Mouse (Mus musculus) layer of hippocampus, adult 9-10 months (tissue): ENCODE data around the gene Gtf3a.

ENCODE experiments used
- DNase-seq: peaks from one replicate; pipeline ENCODE4 v3.0.0; 2022; ENCODE audit warnings: low spot score

Gtf3a gene

DNA sequence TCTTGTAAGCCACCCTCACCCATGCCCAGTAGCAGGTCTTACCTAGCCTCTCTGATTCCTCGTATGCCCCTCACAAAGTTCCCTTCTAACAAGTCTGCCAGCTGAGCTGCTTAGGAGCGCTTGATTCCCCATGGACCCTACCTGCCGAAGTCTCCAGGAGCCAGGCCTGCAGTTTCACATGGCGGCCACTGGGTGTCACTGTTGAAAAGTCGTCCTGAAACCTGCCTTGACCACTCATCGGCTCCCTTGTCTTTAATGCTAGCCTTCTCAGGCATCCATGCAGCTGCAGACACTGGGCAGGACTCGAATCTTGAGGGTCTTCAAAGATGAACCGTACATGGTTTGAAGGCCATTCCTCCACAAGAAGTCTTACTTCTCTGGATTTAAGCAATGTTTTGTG, 34.8 kb downstream of the Gtf3a start:
- DNase-seq, result no peak

DNA sequence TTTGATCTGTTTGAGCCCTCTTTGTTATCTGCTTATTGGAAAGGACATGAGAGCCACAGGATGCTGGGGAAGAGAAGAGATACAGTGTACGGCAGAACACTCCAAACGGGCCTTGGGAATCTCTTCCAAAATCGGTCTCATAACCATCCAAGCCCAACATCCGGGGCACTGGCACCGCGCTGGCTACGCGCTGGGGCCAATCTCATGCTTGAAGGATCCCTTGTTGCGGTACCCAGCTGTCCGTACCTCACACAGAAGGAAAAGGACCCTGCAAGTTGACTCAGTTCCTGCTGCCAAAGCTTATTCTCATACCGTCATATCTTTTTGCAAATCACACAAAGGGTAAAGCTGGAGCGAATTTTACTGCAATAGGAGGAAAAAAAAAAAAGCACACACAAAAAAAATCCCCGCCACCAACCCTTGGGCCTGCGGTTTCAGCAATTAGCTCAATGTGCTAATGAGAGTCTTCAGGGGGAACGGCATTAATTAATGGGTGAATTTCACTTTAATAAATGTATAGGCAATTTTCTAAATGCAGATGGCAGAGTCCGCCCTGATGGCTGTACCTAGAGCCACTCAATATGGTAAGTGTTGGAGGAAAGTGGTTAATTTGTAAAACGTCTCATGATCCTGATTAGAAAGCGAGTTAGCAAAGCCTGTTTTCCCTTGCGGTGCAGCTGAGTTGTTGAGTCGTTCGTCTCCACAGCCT, 37.4 kb downstream of the Gtf3a start:
- no peak for DNase-seq

DNA sequence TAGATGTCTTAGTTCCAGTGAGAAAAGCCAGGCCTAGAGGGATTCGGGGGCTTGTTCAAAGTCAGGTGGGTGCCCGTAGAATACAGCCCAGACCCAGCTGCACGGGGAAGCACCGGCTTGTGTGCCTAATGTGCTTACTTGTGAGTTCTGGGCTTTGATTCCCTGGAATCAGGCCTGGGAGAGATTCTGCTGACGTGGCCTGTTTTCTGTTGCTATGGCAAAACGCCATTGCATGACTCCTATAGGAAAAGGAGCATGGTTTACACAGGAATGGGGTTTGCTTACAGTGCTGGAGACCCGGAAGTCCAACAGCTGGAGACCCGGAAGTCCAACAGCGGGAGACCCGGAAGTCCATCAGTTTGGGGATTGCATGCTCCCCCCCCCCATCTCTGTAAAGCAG, 39.1 kb downstream of the Gtf3a start:
- no peak for DNase-seq

GRCm38 (mm10) chr5:146989051-146989450, 40.6 kb downstream of the Gtf3a start:
- DNase-seq, result no peak

DNA sequence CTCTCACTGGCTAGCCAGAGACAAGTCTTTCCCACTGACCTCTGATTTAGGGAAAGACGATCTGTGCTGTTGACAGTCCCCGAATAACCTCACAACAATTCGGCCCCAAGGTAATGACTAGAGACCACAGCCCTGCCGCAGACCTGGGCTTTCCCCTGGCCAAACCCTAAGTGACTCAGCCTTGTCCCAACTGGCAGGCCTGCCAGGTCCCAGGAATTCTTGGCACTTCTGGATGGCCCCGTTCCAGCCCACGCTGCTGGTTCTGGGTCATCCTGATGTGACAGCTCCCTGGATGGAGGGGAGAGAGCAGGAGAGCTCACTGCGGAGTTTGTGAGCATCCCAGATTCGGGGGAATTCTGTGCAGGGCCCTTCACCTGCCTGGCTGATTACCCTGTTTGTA, 45.1 kb downstream of the Gtf3a start:
- no peak for DNase-seq

GRCm38 (mm10) chr5:146994973-146995372, 46.5 kb downstream of the Gtf3a start:
- no peak for DNase-seq

GRCm38 (mm10) chr5:146996812-146997211, 48.4 kb downstream of the Gtf3a start:
- no peak for DNase-seq

- DNase-seq, result no peak
These were observed 50.3 kb downstream of the Gtf3a start for GRCm38 (mm10) chr5:146998802-146999201.

DNA sequence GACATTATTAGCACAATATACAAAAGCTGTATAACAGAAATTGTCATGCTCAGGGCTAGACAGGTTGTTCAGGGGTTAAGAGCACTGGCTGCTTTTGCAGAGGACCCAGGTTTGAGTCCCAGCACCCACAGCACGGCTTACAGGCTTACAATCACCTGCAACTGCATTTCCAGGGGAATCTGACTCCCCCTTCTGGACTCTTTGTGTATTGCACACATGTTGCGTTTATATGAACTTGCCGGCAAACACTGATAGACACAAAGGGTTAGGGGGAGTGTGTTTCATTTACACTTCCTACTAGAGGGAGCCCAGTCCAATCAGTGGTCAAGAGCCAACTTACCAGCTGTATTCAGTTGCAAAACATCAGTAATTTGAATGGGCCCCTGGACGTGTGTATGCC, 52.9 kb downstream of the Gtf3a start:
- no peak for DNase-seq

DNA sequence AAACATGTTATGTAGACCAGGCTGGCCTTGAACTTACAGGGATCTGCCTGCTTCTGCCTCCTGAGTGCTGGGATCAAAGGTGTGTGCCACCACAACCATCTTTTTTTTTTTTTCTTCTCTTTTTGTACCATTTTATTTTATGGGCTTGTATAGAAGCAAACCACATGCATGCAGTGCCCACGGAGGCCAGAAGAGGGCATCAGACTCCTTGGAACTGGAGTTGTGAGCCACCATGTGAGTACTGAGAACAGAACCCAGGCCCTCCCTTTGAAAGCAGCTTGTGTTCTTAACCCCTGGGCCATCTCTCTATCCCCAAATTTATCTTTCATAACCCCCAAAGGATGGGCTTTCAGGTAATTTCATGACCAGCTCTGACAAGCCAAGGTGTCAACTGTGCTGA, 54.8 kb downstream of the Gtf3a start:
- DNase-seq, result no peak
